Mouse (Mus musculus): Measurements from ENCODE around the gene Prrt3.
A peak's percentile ranks its signal among the peaks of the same experiment; 100 is the strongest.

Gene Prrt3

GRCm38 (mm10) chr6:113501388-113502084 lies at the start of gene Prrt3:
Prrt3 (minus strand) TSS chr6:113501931.
- DNase-seq = no peak

GRCm38 (mm10) chr6:113543906-113544481 lies 42.3 kb upstream of the Prrt3 start:
- DNase-seq = no peak

GRCm38 (mm10) chr6:113541610-113542009 lies 39.9 kb upstream of the Prrt3 start:
- no peak for DNase-seq

- no peak for DNase-seq
Measured at GRCm38 (mm10) chr6:113534886-113535285, 33.2 kb upstream of the Prrt3 start.

- no peak for DNase-seq
Measured at GRCm38 (mm10) chr6:113531840-113532404, 30.2 kb upstream of the Prrt3 start.

- peak; percentile 92 for DNase-seq
Measured at GRCm38 (mm10) chr6:113530932-113531839, 29.5 kb upstream of the Prrt3 start, which contains the start of the genes Emc3 and Fancd2. Emc3 (minus strand) TSS chr6:113531652. Fancd2 (plus strand) TSS chr6:113531682.

- peak; percentile 10 for DNase-seq
Measured at GRCm38 (mm10) chr6:113523420-113523819, 21.7 kb upstream of the Prrt3 start.

- no peak for DNase-seq
Measured at GRCm38 (mm10) chr6:113522310-113522709, 20.6 kb upstream of the Prrt3 start.

- no peak for DNase-seq
Measured at GRCm38 (mm10) chr6:113517434-113518080, 15.8 kb upstream of the Prrt3 start.

- DNase-seq = no peak
Measured at GRCm38 (mm10) chr6:113514600-113514999, 12.9 kb upstream of the Prrt3 start.

GRCm38 (mm10) chr6:113513944-113514343 lies 12.2 kb upstream of the Prrt3 start:
- no peak for DNase-seq

- no peak for DNase-seq
Measured at GRCm38 (mm10) chr6:113508947-113509280, 7.2 kb upstream of the Prrt3 start.

GRCm38 (mm10) chr6:113508272-113508946 lies 6.7 kb upstream of the Prrt3 start:
- DNase-seq = no peak

- no peak for DNase-seq
Measured at GRCm38 (mm10) chr6:113507130-113507529, 5.4 kb upstream of the Prrt3 start.

- DNase-seq = no peak
Measured at GRCm38 (mm10) chr6:113505689-113506088, 4.0 kb upstream of the Prrt3 start.

- no peak for DNase-seq
Measured at GRCm38 (mm10) chr6:113502801-113503200, 1.1 kb upstream of the Prrt3 start.

GRCm38 (mm10) chr6:113499346-113499745 lies 2.4 kb downstream of the Prrt3 start:
- no peak for DNase-seq

GRCm38 (mm10) chr6:113495071-113495675 lies 6.6 kb downstream of the Prrt3 start:
- no peak for DNase-seq

GRCm38 (mm10) chr6:113494258-113494788 lies 7.4 kb downstream of the Prrt3 start:
- DNase-seq = peak; percentile 84

- no peak for DNase-seq
Measured at GRCm38 (mm10) chr6:113492101-113492864, 9.4 kb downstream of the Prrt3 start.

GRCm38 (mm10) chr6:113489410-113489809 lies 12.3 kb downstream of the Prrt3 start:
- no peak for DNase-seq
